Mouse (Mus musculus) gastrocnemius, postnatal 36 days (tissue): ENCODE measurements around the gene Lrrtm3. TPM values are rescaled to one million over a fixed set of nuclear protein-coding genes. Genes with fewer than 3 reads are reported as not detected.

Source experiments
- DNase-seq, 2 experiments: peaks; one replicate each; pipeline ENCODE4 v3.0.0; 2022
- intact Hi-C: fragments of 180-260 bp; cut with DNase I; formaldehyde crosslinking; loops from one replicate; pipeline ENCODE4 v1.15.1; 2025
- total RNA-seq, 2 experiments: library from RNA; stranded (reverse); gene quantifications; 2 replicates each; pipeline ENCODE4 v1.2.3; 2021

Lrrtm3 gene
- total RNA-seq, 2 experiments from 2014 or later = 0.15 to 0.54 TPM

DNA sequence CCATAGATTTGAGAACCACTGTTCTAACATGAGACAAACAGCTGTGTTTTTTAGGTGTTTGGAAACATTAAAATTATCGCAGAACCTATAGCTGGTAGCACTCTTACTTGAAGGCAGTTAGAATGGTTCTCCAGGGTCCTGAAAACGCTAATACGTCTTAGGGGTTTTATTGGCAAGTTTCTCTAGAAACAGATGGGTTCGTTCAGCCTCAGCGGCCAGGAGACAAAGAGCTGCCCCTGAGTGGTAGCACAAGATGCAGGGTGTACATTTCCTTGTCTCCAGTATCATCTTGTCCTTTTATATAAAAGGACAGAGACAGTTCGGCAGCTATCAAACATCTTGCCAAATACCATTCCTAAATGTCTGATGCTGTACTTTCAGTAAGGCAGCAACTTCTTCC, 40.1 kb downstream of the Lrrtm3 start:
- intact Hi-C loops = no loop called here
- DNase-seq = no peak

DNA sequence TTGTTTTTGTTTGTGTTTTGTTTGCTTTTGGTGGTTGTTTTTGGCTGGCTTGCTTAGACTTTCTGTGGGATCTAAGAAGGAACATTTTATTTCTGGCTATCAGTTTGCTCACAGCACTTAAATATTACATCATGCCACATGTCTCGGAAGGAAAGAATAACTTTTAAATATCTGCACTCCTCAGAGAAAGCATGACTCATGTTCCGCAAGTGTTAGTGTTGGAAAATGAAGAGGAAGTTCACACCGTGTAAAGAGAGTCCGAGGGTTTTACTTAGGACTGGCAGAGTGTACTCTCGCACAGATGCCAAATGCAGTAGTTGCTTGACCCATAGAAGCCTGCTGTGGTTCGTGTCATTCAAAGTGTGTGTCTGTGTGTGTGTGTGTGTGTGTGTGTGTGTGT, 40.9 kb downstream of the Lrrtm3 start:
- intact Hi-C loops = no loop called here
- DNase-seq = no peak

DNA sequence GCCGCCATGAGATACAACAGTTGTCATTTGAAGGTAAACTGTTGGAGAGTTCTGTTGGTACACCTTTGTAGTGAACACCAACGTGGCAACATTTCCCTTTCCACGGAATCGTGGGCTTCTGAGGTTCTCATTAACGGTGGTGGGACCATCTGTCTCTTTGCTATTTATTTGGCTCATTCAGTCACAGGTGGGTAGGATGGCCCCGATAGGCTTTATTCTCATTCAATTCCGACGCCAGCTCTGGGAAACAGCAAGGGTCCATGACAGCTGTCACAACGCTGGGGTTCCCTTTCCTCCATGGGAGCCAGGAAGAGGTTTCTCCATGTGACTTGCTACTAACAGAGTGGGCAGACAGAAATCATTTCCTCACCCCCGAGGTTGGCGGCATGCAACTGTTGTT, 48.2 kb downstream of the Lrrtm3 start:
- intact Hi-C loops = no loop called here

DNA sequence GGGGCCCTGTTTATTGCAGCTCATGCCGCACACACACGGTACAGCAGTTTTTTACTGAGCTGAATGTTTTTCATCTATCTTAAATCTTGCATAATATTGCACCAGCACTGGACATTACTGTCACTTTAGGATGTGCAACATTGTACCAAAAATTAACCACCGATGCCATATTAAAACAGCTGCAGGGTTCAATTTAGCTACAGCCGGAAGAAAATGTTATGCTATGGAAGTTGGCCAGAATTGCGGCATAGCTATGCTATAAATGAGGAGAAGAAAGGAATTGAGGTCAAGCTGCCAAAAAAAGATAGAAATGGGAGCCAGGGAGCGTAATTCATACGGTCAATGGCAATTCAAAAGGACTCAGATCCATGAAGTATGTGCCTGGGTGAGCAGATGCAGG, 48.9 kb downstream of the Lrrtm3 start:
- intact Hi-C loops = no loop called here
- DNase-seq = no peak

More for the DNA sequence above, 48.2 kb downstream of the Lrrtm3 start:
- DNase-seq = no peak

DNA sequence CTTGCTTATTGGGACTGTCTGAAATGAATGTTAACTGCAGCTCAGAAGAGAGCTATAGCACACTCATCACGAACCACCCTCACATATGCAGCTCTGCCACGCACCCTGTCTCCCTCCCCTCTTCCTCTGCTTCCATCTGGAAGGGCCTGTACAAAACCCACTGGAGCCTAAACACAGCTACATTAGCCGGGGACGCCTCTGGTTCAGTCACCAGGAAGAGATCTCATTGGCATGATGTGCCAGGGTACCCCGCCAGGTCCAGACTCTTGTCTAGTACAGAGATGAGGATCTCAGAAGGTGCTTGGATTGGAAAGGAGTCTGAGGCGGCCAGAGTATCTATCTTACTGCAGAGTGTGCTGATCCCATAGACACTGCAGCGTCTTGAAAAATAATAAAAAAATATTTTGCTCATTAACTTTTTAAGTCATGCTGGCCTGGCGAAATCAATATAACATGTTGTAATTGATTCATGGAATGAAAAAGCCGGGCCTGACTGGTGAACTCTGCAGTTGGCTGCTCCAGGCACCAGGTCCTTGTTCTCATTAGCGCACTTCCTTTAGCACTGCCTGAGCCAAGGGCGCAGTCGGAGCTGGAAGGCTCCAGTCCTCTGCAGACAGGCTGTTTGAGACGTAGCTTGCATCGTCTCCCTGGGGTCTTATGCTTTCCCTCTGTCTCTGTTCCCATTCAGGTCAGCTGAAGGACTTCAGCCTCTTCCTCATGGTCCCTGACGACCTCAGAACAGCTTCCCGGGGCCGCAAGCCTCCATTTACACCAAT, 50.1 kb downstream of the Lrrtm3 start:
- peak in 1 of 2 experiments; percentile 32 for DNase-seq
- intact Hi-C loops = no loop called here

DNA sequence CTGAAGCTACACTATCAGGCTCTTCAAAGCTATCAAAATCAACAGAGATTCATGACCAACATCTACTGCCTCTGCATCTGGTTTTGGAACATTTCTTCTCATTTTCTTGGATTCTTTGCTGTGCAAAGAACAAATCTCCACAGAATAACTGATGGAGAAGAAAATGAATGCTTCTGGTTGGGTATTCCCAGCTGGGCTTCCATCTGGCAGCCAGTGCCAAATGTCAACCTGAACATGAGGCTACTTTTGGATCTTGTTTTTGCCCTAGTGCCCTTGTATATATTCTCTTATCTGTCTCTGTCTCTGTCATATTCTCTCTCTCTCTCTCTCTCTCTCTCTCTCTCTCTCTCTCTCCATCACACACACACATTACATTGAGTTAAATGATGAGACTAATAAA, 59.2 kb downstream of the Lrrtm3 start:
- no peak for DNase-seq
- intact Hi-C loops = no loop called here

DNA sequence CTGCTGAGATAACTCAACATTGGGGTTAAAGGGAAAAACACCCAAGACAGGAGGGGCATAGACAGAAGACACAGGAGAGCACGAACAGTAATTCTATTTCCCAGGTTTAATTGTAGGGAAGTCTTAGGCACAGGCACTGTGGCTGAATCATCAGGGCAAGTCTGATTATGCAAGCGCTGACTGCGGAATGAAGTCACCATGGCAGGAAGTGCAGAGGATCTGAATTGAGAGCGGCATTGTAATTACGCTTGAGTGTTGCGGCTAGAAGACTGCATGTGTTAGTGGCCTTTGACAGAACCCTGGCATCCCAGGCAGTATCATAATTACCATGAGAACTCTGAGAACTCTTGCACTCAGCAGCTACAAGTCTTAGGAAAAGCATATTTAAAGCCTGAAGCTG, 66.7 kb downstream of the Lrrtm3 start:
- intact Hi-C loops = no loop called here
- DNase-seq = no peak

DNA sequence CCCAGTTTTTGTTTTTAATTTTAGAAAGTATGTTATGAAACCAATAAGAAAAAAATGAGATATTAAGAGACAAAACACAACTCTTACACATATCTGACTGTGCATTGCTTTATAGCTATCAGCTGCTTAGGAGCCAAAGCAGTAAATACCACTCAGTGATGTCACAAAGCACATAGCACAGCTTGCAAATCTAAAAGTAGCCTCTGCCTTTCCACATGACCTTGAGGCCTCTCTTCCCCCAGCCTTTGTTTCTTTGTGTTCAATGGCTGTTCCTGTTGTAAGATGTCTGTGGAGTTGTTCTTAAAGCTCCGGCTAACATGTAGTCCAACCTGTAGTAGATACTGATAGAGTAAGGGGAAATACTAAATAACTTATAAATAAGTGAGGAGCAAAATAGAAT, 69.7 kb downstream of the Lrrtm3 start:
- intact Hi-C loops = no loop called here
- DNase-seq = no peak

DNA sequence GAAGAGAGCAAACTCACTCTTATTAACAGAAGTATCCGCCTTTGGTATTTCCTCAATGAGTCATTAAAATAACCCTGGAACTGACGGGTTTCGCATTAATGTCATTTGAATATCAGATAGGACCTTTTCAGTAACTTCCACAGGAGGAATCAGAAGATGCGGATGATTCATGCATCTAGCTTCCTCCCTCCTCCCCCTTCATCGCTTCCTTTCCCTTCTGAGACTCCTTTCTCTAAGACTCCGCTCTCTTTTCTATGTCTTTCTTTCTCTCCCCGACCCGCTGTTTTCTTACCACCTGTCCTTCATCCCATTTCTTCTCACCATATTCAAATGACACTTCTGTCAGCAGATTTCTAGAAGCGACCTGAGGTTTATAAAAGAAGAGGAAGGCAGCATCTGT, 88.1 kb downstream of the Lrrtm3 start:
- intact Hi-C loops = no loop called here
- DNase-seq = no peak

DNA sequence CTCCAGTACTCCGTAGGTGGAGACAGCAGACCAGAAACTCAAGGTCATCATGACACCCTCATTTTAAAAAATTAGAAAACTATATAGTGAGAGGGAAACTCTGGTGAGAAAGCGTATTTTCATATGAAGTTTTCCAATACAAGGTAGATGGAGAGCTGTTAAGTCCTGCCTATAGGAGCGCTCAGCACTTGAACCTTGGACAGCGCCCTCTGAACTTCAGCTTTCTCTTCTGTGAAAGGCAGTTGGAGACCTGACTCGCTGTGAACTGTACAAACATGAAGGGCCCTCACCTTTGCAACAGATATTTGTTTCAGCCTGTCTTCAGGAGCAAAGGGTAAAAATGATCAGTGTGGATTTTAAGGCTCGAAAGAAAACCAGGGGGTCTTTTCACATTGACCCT, 88.5 kb downstream of the Lrrtm3 start:
- DNase-seq = no peak
- intact Hi-C loops = no loop called here

DNA sequence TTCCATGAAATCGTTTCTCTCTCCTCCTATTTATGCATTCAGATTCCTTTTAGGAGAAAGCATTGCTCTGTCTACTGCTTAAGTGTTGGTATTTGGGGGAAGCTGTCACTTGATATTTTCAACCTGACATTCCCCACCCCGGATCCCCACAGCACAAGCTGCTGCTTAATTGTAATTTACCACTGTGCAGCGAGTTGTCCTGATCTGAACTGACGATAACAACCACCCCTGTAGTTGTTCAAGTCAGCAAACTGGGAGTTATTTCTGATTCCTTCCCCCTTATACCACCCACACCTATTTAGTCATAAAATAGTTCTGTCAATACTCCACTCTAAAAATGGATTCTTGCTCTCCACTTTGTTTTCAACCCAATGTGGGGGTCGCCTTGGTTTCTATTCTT, 95.8 kb downstream of the Lrrtm3 start:
- DNase-seq = no peak
- intact Hi-C loops = no loop called here

DNA sequence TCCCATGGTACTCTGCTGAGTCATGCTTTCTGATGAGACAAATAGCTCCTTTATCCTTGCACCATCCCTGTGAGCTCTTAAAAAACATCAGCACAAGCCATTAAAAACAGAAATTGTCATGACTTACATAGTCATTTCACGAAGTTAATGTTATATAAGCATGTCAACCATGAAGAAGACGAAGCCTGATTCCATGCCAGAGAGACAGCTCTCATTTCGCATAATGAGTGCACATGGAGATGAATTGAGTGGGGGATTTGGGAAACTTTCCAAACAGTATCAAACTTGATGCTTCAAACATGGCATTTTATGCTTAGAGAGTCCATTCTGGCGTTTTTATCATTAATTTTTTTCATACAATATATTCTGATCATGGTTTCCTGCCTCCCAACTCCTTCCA, 104.5 kb downstream of the Lrrtm3 start:
- DNase-seq = no peak
- intact Hi-C loops = no loop called here

DNA sequence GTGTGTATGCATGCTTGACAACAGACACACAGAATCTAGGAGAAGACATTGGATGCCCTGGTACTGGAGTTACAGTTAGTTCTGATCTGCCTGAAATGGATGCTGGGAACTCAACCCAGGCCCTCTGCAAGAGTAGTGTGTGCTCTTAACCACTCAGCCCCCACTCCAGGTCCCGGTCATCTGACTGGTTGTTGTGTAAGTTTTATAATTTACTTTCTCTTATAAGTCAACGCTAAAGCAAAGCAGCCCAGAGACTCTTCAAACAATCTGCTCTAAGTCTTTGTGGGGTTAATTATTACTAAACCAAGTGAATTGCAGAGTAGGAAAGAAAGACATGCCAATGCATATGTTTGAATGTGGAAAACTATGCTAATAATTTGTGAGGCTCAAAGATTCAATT, 110.7 kb downstream of the Lrrtm3 start:
- intact Hi-C loops = no loop called here
- DNase-seq = no peak

DNA sequence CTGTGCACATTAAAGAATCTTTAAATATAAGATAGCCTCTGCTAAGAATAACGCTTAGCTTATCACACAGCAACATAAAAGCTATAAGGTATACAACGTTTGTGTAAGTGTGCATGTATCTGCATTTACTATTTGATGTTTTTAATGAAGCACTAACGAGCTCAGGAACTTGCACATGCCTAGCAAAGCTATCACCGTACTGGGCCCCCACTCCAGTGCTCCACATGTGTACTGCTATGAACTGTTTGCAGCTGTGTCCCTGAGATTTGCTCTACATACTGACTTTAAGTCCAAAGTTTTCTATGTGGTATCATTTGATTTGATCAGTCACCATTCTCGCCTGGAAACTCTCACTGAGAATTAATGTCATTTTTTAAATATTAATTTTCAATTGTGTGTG, 111.1 kb downstream of the Lrrtm3 start:
- intact Hi-C loops = no loop called here
- DNase-seq = no peak

DNA sequence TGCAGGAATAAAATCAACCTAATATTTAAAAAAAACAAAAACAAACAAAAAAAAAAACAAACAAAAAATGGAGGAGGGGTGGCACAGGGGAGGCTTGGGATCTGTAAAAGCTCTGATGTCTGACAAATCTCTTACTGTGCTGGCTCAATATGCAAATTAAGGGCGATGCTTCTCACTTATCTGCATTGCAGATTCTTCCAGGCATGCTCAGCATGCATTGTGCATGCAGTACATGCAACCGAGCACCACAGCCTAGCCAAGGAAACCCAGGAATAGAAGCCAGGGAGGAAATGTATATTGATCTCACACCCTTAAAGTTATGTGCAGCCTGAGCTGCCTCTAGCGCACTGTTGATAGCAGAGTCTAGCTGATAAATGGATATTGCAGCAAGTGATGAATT, 111.5 kb downstream of the Lrrtm3 start:
- DNase-seq = no peak

DNA sequence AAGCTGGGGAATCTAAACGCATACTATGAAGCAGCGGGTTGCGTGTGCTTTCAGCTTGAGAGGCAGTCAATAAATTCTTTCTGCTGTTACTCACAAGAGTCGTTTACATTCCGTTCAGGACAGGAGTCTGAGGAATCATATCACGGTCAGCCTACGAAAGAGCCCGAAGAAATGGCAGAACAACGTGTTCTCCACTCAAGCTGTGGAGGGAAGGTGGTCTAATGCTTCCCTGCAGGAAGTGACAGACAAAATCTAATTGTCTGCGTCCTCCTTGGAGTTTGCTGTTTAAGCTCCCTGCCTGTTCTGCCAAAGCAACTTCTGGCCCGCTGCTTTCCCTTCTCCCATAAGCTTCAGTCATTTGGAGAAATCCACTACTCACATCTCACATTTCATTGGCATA, 112.0 kb downstream of the Lrrtm3 start:
- no peak for DNase-seq
- intact Hi-C loops = no loop called here

More for the DNA sequence above, 111.5 kb downstream of the Lrrtm3 start:
- intact Hi-C loops = no loop called here

DNA sequence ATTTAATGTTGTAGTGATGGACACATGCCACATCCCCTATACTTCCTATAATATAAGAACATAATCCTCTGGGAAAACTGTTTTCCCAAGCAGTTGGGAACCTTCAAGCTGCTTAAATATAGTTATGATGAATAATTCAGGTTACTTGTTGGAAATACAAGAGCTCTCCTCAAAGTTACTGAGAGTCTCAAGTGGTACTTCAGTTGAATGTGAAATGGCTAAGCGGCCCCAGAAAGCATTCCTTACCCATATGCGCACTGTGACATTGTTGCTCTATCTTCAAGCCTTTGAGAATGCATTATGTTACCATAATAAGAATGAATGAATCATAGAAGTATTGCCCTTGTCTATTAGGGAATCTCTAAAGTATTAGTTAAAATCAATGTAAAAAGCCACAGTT, 117.8 kb downstream of the Lrrtm3 start:
- no peak for DNase-seq
- intact Hi-C loops = no loop called here

DNA sequence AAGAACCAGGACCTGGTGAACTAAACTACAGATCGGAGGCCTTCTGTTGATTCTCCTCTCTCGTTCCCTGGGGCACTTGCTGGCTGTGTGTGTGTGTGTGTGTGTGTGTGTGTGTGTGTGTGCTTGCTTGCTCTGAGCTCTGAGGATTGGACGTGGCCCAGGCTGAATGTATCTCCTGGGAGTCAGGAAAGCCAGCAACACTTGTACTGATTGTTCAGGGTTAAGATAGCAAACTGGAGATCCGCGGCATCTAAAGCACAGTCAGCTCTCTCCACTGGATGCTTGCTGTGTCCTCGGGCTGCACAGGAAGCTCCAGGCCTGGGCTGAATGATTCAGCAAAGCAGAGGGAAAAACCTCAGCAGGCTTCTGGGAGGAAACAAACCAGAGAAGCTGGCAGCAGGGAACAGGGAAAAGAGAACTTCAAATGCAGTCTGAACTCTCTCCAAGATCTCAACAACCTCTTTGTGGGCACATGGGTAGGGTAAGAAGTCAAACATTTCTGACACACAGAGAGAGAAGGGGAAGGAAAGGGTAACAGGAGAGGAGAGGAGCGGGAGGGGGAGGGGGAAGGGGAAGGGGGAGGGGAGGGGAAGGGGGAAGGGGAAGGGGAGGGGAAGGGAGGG, 135.7 kb downstream of the Lrrtm3 start:
- intact Hi-C loops = no loop called here
- peak; percentile 52 to 62 for DNase-seq

DNA sequence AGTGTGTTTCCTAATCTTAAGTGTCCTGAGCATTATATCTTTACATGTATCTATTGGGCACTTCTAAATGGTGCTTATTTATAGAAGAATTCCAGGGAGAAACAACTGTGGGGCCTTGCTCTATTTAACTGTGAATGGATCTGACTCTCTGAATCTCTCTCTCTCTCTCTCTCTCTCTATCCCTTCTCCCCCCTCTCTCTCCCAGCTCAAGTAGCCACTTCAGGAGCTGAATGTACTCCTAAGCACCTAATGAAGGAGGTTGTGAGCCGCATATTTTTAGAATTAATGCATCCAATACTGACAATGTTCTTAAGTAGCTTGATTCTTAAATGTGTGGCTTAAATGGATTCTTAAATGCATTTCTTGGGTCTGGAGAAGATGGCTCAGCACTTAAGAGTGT, 138.6 kb downstream of the Lrrtm3 start:
- no peak for DNase-seq
- intact Hi-C loops = no loop called here

DNA sequence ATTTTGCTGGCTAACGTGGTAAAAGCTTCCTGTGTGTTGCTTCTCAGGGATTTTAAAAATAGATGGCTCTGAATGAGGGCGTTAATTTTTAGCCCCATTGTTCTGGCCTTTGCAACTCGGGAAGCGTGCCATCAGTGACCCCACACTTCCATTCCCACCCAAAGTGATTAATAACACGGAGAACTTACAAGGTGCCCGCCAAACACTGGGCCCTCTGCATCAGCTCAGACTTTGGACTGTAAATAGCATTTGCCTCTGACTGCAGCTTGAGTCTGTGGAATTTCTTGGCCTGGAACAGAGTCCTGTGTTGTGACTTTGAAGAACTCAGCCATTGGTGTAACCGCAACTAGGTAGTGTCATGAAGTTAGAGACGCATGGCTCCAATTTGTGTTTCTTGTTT, 139.2 kb downstream of the Lrrtm3 start:
- no peak for DNase-seq
- intact Hi-C loops = no loop called here

DNA sequence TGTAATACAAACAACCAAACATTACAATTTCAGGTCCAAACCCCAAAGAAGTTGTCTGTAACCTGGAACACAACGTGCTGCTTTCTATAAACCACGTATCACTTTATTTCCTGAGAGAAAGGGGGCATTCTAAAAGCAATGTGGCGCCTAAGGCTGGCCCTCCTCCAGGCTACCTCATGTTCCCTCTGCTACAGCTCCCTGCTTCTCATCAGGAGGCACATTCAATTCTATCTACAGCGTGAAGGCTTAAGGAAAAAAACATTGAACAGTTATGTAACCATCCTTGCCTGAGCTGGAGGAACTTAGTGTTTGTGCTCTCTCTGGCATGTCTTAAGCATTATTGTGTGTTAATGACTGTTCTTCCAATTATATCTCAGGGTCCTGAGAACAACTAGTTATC, 142.8 kb downstream of the Lrrtm3 start:
- intact Hi-C loops = no loop called here
- DNase-seq = no peak

DNA sequence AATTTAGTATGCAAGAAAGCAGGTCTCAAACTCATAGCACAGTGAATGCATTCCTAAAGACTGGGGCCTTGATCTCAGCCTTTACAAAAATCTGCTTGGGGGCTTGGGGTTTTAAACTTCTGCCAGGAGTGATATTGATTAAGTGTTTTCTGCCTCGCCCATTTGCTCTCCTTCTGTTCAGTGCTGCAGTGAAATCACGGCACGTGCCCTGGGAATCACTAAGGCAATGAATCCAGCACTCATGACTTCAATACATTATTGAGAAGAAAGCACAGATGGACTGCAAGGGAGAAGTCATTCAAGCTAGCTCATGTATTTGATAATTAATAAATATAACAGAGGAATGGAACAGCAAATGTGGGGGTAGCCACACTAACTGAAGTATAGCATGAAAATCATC, 144.5 kb downstream of the Lrrtm3 start:
- no peak for DNase-seq
- intact Hi-C loops = no loop called here

DNA sequence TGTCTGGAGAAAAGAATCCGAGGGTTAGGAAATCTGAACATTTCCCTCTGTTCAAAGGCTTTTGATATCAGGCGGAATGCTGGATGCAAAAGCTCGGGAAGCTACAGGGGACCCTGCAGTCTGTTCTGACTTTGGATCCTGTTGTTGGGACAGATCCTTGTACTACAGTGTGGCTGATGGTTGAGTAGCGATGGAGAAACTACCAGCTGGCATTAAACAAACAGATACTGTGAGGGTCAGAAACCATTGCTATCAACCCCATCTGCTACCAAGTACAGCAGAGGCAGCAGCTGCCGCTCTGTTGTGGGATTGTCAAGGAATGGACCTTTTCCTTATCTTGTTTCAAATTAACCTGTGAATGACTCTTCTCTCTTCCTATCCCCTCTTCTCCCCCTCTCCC, 156.1 kb downstream of the Lrrtm3 start:
- DNase-seq = no peak
- intact Hi-C loops = no loop called here
